Mouse (Mus musculus): ENCODE measurements at regions not wholly inside any gene's neighbourhood (a gene's known extent, or its start where the extent isn't known, plus 50 kb on each side); places are given as distances from the start of the nearest gene placed in this dataset.
A peak's percentile ranks its signal among the peaks of the same experiment; 100 is the strongest.

DNA sequence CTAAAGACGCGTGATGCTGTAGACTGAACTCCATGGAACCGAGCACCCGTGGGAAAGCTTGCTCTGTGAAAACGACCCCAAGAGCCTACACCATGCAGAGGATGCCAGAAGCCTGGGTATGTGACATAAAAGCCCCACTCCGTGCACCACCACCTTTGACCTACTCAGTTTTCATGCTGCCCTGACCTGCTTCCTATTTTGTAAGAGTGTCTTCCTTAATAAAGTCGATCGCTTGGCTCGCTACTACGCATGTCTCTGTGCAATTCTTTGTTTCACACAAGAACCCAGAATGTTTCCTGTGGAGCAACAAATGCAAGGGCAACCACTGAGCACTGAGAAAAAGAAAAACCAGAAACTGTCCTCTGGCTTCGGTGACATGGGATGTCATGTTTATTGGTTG, 60.5 kb downstream of the Sec61b start:
- ATAC-seq (replicated peaks; ENCODE audit: low FRiP score, low read depth) (no peak), DNase-seq (ENCODE audit: low spot score) (no peak)
- WGBS = 60% methylated on average over 11 of the region's 11 CpGs

DNA sequence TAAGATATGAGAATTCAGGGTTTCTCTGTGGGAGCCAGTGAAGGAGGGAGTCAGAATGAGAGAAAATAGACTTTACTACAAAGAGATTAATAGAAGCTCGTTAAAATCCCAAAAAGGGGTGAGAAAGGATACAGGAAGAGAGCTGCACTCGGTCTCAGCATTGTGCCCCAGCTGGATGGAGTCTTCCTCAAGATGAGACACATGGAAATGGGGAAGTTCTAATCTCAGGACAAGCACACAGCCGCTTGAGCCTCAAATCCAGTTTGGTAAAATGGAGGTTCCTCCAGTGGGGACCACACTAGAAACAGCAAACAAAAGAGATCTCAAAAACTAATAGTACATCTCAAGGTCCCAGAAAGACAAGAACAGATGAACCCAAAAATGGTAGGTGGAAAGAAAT, 93.2 kb downstream of the Sec61b start:
- WGBS = 69% methylated on average over 3 of the region's 3 CpGs
- Histone ChIP-seq H3K36me3 (ENCODE audit: insufficient read depth, low read length) (no peaks in the 10 kb centered on the region), H3K4me3 (replicated peaks; ENCODE audit: low read depth, low read length) (no peak overlapping the region), H3K27ac (no peak overlapping the region), H3K4me2 (ENCODE audit: low read length) (no peak overlapping the region), H3K9me3 (replicated peaks; ENCODE audit: low read length) (no peaks in the 10 kb centered on the region), H3K9ac (ENCODE audit: low read depth, low read length) (no peak overlapping the region), H3K4me1 (replicated peaks; ENCODE audit: insufficient read depth, low read length) (no peaks in the 10 kb centered on the region), H3K27me3 (ENCODE audit: insufficient read depth, low read length) (no peaks in the 10 kb centered on the region)
- ATAC-seq (replicated peaks; ENCODE audit: low FRiP score, low read depth) = no peak
- no peak for DNase-seq (ENCODE audit: low spot score)
- TF ChIP-seq CTCF (IDR thresholded peaks at IDR 0.05; ENCODE audit: low read depth) = no peak

More for the DNA sequence above, 60.5 kb downstream of the Sec61b start:
- Histone ChIP-seq H3K4me1 (replicated peaks; ENCODE audit: insufficient read depth, low read length) (no peaks in the 10 kb centered on the region), H3K4me2 (ENCODE audit: low read length) (no peak overlapping the region), H3K27me3 (ENCODE audit: insufficient read depth, low read length) (no peaks in the 10 kb centered on the region), H3K9ac (ENCODE audit: low read depth, low read length) (no peak overlapping the region), H3K4me3 (replicated peaks; ENCODE audit: low read depth, low read length) (no peak overlapping the region), H3K27ac (no peak overlapping the region), H3K36me3 (ENCODE audit: insufficient read depth, low read length) (no peaks in the 10 kb centered on the region), H3K9me3 (replicated peaks; ENCODE audit: low read length) (no peaks in the 10 kb centered on the region)
- no peak for TF ChIP-seq CTCF (IDR thresholded peaks at IDR 0.05; ENCODE audit: low read depth)

DNA sequence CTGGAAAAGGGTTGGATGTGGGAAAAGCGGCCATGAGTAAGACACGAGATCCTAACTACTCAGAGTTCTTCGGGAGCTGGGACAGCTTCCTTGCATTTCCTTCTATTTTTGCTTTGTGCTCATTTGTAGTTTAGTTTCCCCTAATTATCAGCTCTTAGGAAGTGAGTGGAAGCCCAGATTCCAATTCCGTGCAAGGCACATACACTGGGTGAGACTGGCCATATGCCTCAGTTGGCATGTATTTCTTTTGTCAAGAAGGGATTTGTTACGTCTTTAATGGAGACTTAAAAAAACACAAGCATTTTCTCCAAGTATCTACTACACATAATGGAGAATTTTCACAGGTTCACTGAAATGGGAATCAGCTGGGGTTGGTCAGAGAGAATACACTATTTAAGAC, 96.4 kb downstream of the Sec61b start:
- 90% methylated on average over 5 of the region's 5 CpGs for WGBS
- no peak overlapping the region for H3K27ac ChIP-seq
- no peaks in the 10 kb centered on the region for H3K9me3 ChIP-seq (replicated peaks; ENCODE audit: low read length)
- DNase-seq (ENCODE audit: low spot score) (no peak), ATAC-seq (replicated peaks; ENCODE audit: low FRiP score, low read depth) (no peak)
- H3K4me1 ChIP-seq (replicated peaks; ENCODE audit: insufficient read depth, low read length) = no peaks in the 10 kb centered on the region
- H3K4me3 ChIP-seq (replicated peaks; ENCODE audit: low read depth, low read length) = no peak overlapping the region
- H3K4me2 ChIP-seq (ENCODE audit: low read length) = no peak overlapping the region
- H3K36me3 ChIP-seq (ENCODE audit: insufficient read depth, low read length) = no peaks in the 10 kb centered on the region
- no peaks in the 10 kb centered on the region for H3K27me3 ChIP-seq (ENCODE audit: insufficient read depth, low read length)
- H3K9ac ChIP-seq (ENCODE audit: low read depth, low read length) = no peak overlapping the region
- TF ChIP-seq CTCF (IDR thresholded peaks at IDR 0.05; ENCODE audit: low read depth) = no peak

DNA sequence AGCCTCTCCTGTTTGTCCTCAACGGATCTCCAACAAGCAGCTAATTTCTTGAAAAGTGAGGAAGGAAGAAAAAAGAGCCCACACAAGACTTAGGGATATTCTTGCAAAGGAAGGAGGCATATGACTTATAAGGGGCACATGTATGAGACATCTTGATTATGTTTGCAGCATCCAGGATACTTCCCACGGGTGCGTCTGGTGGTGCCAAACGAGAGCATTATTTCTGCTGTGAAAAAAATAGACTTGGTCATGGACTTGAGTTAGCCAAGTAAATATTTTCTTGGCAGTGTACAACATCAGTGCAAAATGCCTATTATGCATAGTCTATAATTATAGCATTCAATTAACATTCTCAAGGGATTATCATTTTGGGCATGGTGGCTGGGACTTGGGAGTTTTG, 101.6 kb downstream of the Sec61b start:
- TF ChIP-seq CTCF (IDR thresholded peaks at IDR 0.05; ENCODE audit: low read depth) = no peak
- Histone ChIP-seq H3K4me1 (replicated peaks; ENCODE audit: insufficient read depth, low read length) (no peaks in the 10 kb centered on the region), H3K9me3 (replicated peaks; ENCODE audit: low read length) (no peaks in the 10 kb centered on the region), H3K27ac (no peak overlapping the region), H3K27me3 (ENCODE audit: insufficient read depth, low read length) (no peaks in the 10 kb centered on the region), H3K9ac (ENCODE audit: low read depth, low read length) (no peak overlapping the region), H3K4me3 (replicated peaks; ENCODE audit: low read depth, low read length) (no peak overlapping the region), H3K4me2 (ENCODE audit: low read length) (no peak overlapping the region), H3K36me3 (ENCODE audit: insufficient read depth, low read length) (no peaks in the 10 kb centered on the region)
- WGBS = 80% methylated on average over 4 of the region's 4 CpGs
- ATAC-seq (replicated peaks; ENCODE audit: low FRiP score, low read depth) = no peak
- no peak for DNase-seq (ENCODE audit: low spot score)

DNA sequence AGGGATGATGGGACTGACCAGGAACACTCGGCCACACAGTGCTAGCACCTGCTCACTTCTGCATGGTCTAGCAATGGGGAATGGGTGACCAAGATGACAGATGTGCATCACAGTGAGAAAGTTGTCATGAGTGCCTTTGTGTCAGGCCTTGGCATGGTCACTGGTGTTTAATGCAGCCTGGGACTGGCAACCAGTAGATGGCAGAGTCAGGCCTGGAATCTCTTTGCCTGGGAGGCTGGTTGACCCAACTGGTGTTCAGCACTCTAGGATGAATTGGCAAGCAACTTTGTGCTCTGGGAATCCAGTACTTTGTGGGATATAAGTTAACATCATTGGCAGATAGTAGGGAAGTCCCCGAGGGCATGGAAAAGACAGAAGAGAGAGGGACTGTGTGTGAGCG, 103.0 kb downstream of the Sec61b start:
- no peak for ATAC-seq (replicated peaks; ENCODE audit: low FRiP score, low read depth)
- TF ChIP-seq CTCF (IDR thresholded peaks at IDR 0.05; ENCODE audit: low read depth) = peak; percentile 57; the same call in 1 of the 2 replicates
- H3K9ac ChIP-seq (ENCODE audit: low read depth, low read length) = no peak overlapping the region
- 94% methylated on average over 3 of the region's 3 CpGs for WGBS
- DNase-seq (ENCODE audit: low spot score) = no peak
- no peaks in the 10 kb centered on the region for H3K9me3 ChIP-seq (replicated peaks; ENCODE audit: low read length)
- no peak overlapping the region for H3K27ac ChIP-seq
- no peak overlapping the region for H3K4me3 ChIP-seq (replicated peaks; ENCODE audit: low read depth, low read length)
- H3K4me2 ChIP-seq (ENCODE audit: low read length) = no peak overlapping the region
- H3K4me1 ChIP-seq (replicated peaks; ENCODE audit: insufficient read depth, low read length) = no peaks in the 10 kb centered on the region
- H3K36me3 ChIP-seq (ENCODE audit: insufficient read depth, low read length) = no peaks in the 10 kb centered on the region
- no peaks in the 10 kb centered on the region for H3K27me3 ChIP-seq (ENCODE audit: insufficient read depth, low read length)

DNA sequence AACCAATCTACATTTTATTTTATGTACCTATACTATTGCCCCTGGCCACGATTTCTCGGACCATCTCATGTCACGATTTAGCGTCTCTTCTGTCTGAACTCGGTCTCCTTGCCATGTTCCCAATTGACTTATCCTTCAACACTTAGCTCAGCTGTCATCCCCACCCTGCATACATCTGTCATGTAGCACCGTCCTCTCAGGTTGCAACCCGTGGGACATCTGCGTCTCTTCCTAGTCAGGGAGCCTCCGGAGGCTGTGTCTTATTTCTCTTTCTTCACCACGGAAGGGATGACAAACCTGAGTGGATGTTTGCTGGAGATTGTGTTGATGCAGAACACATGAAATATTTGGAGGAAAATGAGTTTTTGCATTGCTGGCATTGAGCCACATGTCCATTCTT, 104.2 kb downstream of the Sec61b start:
- no peak overlapping the region for H3K4me3 ChIP-seq (replicated peaks; ENCODE audit: low read depth, low read length)
- H3K4me2 ChIP-seq (ENCODE audit: low read length) = no peak overlapping the region
- H3K36me3 ChIP-seq (ENCODE audit: insufficient read depth, low read length) = no peaks in the 10 kb centered on the region
- 76% methylated on average over 10 of the region's 10 CpGs for WGBS
- no peak overlapping the region for H3K27ac ChIP-seq
- no peaks in the 10 kb centered on the region for H3K4me1 ChIP-seq (replicated peaks; ENCODE audit: insufficient read depth, low read length)
- DNase-seq (ENCODE audit: low spot score) = no peak
- H3K9me3 ChIP-seq (replicated peaks; ENCODE audit: low read length) = no peaks in the 10 kb centered on the region
- no peak for TF ChIP-seq CTCF (IDR thresholded peaks at IDR 0.05; ENCODE audit: low read depth)
- no peak overlapping the region for H3K9ac ChIP-seq (ENCODE audit: low read depth, low read length)
- H3K27me3 ChIP-seq (ENCODE audit: insufficient read depth, low read length) = no peaks in the 10 kb centered on the region
- ATAC-seq (replicated peaks; ENCODE audit: low FRiP score, low read depth) = no peak

DNA sequence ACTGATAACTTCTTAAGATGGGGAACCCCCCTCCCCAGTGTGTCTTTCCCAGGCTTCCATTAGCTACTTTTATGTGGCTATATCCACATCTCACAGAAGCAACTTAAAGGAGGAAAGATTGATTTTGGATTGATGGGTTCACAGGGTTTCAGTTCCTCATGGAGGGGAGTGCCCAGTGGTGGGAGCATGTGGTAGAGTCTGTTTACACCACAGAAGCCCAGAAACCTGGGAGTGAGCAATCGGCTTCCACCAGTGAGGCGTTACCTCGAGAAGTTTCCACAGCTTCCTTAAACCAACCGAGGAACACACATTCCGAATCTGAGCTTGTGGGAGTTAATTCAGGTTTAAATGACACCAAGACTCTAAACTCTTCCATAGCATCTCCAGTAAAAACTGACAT, 106.1 kb downstream of the Sec61b start:
- Histone ChIP-seq H3K36me3 (ENCODE audit: insufficient read depth, low read length) (no peaks in the 10 kb centered on the region), H3K27ac (no peak overlapping the region), H3K4me1 (replicated peaks; ENCODE audit: insufficient read depth, low read length) (no peaks in the 10 kb centered on the region), H3K9me3 (replicated peaks; ENCODE audit: low read length) (no peaks in the 10 kb centered on the region), H3K4me2 (ENCODE audit: low read length) (no peak overlapping the region), H3K27me3 (ENCODE audit: insufficient read depth, low read length) (no peaks in the 10 kb centered on the region), H3K4me3 (replicated peaks; ENCODE audit: low read depth, low read length) (no peak overlapping the region), H3K9ac (ENCODE audit: low read depth, low read length) (no peak overlapping the region)
- DNase-seq (ENCODE audit: low spot score) (no peak), ATAC-seq (replicated peaks; ENCODE audit: low FRiP score, low read depth) (no peak)
- no peak for TF ChIP-seq CTCF (IDR thresholded peaks at IDR 0.05; ENCODE audit: low read depth)
- WGBS = 62% methylated on average over 5 of the region's 5 CpGs

All from kidney, postnatal 0 days (tissue).